Mouse (Mus musculus): ENCODE measurements around the gene Sept9. TPM values are rescaled to one million over a fixed set of nuclear protein-coding genes. Genes with fewer than 3 reads are reported as not detected.

Sept9 gene
- polyA plus RNA-seq, 2 experiments, result 14.9 to 25.5 TPM

DNA sequence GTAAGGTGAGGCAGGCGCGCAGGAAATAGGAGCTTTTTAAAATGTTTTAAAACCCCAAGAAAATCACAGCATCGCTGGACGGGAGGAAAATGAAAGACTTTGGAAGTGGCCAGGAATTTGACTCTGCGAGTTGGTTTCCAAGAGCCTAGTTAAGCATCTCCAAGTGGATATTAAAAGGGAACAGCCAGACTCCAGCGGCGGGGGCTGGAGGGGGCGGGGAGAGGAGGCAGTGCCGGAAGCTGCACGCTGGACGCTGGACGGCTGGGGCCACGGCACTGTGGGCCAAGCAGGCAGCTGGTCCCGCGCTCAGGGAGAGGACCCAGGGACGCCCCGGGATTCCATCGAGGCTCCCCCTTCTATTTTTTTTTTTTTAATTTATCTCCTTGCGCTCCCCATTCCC is 32.6 kb downstream of the Sept9 start:
- Histone ChIP-seq H3K9ac (replicated peaks) (no peak overlapping the region), H3K27me3 (ENCODE audit: control insufficient read depth, insufficient read depth, low read length) (no peaks in the 10 kb centered on the region), H3K4me1 (replicated peaks; ENCODE audit: control insufficient read depth in 2 of 2, insufficient read depth in 2 of 2, low read length in 1 of 2) (peaks cover 0 to 9% of the 10 kb centered on the region in 2 experiments; a peak in 2 of 4 replicates), H3K4me3 (ENCODE audit: insufficient read depth in 1 of 2, low read depth in 2 of 2, low read length in 2 of 2) (no peak overlapping the region), H3K27ac (no peak overlapping the region), H3K4me2 (ENCODE audit: low read depth) (peak overlapping the region; percentile 43), H3K36me3 (replicated peaks; ENCODE audit: control insufficient read depth, insufficient read depth, low read depth) (no peaks in the 10 kb centered on the region), H3K9me3 (ENCODE audit: control insufficient read depth, low read length) (no peaks in the 10 kb centered on the region)
- TF ChIP-seq CTCF (IDR thresholded peaks at IDR 0.05; ENCODE audit: low read depth) (no peak), EP300 (IDR thresholded peaks at IDR 0.05; ENCODE audit: low read depth) (no peak)
- 36% methylated on average over 19 of the region's 19 CpGs for WGBS (ENCODE audit: insufficient replicate concordance)
- no peak for DNase-seq (ENCODE audit: low read depth in 3 of 3, low spot score in 3 of 3)
- ATAC-seq (ENCODE audit: insufficient read depth), result no peak

DNA sequence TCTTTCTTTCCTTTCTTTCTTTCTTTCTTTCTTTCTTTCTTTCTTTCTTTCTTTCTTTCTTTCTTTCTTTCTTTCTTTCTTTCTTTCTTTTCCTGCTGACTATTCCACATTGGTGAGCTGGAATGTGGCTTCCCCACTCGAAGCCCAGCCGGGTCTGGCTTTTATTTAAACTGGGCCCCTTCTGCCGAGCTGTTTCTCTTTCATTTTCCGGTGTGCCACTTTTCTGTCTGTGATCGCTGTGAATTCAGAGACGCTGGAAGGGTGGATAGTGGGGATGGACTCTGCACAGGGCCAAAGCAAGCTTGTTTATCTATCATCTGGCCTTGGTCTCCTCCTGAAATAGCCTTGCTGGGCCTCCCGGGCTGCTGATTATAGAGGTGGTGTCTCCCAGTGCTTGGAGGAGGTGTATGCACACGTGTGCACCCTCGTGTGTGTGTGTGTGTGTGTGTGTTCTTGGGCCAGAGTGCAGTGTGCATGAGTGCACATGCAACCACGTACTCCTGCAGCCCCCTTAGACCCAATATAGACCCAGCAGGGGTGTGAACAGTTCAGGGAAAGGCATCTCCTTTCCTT is 33.5 kb downstream of the Sept9 start:
- Histone ChIP-seq H3K4me2 (ENCODE audit: low read depth) (peak overlapping the region; percentile 9), H3K27ac (no peak overlapping the region), H3K9me3 (ENCODE audit: control insufficient read depth, low read length) (no peaks in the 10 kb centered on the region), H3K27me3 (ENCODE audit: control insufficient read depth, insufficient read depth, low read length) (no peaks in the 10 kb centered on the region), H3K9ac (replicated peaks) (no peak overlapping the region), H3K4me3 (ENCODE audit: insufficient read depth in 1 of 2, low read depth in 2 of 2, low read length in 2 of 2) (no peak overlapping the region; a peak in 1 of 4 replicates), H3K36me3 (replicated peaks; ENCODE audit: control insufficient read depth, insufficient read depth, low read depth) (no peaks in the 10 kb centered on the region), H3K4me1 (replicated peaks; ENCODE audit: control insufficient read depth in 2 of 2, insufficient read depth in 2 of 2, low read length in 1 of 2) (peaks cover 0 to 9% of the 10 kb centered on the region in 2 experiments; a peak in 2 of 4 replicates)
- DNase-seq (ENCODE audit: low read depth in 3 of 3, low spot score in 3 of 3) (no peak), ATAC-seq (ENCODE audit: insufficient read depth) (peak; percentile 43)
- WGBS (ENCODE audit: insufficient replicate concordance), result 43% methylated on average over 10 of the region's 10 CpGs
- no peak for TF ChIP-seq CTCF (IDR thresholded peaks at IDR 0.05; ENCODE audit: low read depth)
- no peak for TF ChIP-seq EP300 (IDR thresholded peaks at IDR 0.05; ENCODE audit: low read depth)

DNA sequence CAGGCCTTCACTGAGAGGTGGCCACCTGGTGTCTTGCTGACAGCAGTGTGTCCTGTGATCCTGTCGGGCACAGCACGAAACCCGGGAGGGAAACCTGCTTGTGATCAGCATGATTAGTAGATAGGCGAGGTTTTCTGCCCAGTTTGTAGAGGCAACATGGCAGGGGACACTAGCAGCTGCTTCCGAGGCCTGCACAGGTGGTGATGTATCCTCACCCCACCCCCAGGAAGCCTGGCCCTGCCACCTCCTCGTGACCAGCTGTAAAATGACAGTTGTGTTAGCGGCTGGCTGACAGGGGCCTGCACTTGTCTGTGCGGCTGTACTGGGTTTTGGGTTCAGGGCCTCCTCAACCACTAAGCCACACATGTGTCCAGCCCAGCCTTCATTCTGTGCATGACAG is 34.4 kb downstream of the Sept9 start:
- TF ChIP-seq EP300 (IDR thresholded peaks at IDR 0.05; ENCODE audit: low read depth) (no peak), CTCF (IDR thresholded peaks at IDR 0.05; ENCODE audit: low read depth) (no peak)
- Histone ChIP-seq H3K4me3 (ENCODE audit: insufficient read depth in 1 of 2, low read depth in 2 of 2, low read length in 2 of 2) (no peak overlapping the region), H3K4me1 (replicated peaks; ENCODE audit: control insufficient read depth in 2 of 2, insufficient read depth in 2 of 2, low read length in 1 of 2) (peaks cover 0 to 9% of the 10 kb centered on the region in 2 experiments; a peak in 2 of 4 replicates), H3K9me3 (ENCODE audit: control insufficient read depth, low read length) (no peaks in the 10 kb centered on the region), H3K9ac (replicated peaks) (no peak overlapping the region), H3K27ac (no peak overlapping the region), H3K36me3 (replicated peaks; ENCODE audit: control insufficient read depth, insufficient read depth, low read depth) (no peaks in the 10 kb centered on the region), H3K4me2 (ENCODE audit: low read depth) (no peak overlapping the region), H3K27me3 (ENCODE audit: control insufficient read depth, insufficient read depth, low read length) (no peaks in the 10 kb centered on the region)
- no peak for ATAC-seq (ENCODE audit: insufficient read depth)
- WGBS (ENCODE audit: insufficient replicate concordance), result 42% methylated on average over 8 of the region's 8 CpGs
- no peak for DNase-seq (ENCODE audit: low read depth in 3 of 3, low spot score in 3 of 3)

DNA sequence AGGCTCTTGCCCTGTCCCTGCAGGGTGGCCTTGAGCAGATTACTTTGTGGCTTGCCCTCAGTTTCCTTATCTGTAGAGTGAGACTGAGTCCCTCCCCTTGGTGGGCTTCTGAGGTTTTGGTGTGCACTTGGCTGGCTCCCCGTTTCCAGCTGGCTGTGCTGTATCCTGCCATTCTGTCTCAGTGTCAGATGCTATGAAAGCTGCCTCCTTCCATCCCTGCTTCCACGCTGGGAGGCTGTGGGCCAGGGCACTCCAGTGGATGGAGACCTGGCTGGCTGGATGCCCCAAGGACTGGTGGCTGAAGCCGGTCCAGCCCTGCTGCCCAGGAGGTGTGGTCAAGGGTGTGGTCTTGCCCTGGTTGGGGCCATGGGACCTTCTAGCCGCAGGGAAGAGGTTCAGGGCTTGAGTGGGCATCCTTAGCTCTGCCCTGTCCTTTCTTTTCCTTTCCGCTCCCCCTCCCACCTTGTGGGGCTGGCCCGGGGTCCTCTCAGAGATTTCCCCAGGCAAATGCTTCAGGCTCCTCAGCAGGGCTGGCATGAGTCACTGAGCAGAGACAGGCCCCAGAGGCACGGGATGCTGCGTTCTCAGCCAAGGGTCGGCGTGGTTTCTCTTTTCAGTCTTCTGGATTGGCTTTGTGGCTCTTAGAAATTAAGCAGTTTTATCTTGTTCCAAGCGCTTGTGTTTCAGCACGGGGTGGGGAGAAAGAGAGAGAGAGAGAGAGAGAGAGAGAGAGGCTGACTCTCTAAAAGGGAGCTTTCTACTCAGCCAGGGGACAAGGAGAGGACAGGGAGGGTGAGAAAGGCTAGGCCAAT is 35.8 kb downstream of the Sept9 start:
- Histone ChIP-seq H3K4me3 (ENCODE audit: insufficient read depth in 1 of 2, low read depth in 2 of 2, low read length in 2 of 2) (no peak overlapping the region), H3K4me1 (replicated peaks; ENCODE audit: control insufficient read depth in 2 of 2, insufficient read depth in 2 of 2, low read length in 1 of 2) (peaks cover 0 to 9% of the 10 kb centered on the region in 2 experiments; a peak in 2 of 4 replicates), H3K9me3 (ENCODE audit: control insufficient read depth, low read length) (no peaks in the 10 kb centered on the region), H3K4me2 (ENCODE audit: low read depth) (no peak overlapping the region), H3K36me3 (replicated peaks; ENCODE audit: control insufficient read depth, insufficient read depth, low read depth) (no peaks in the 10 kb centered on the region), H3K9ac (replicated peaks) (no peak overlapping the region), H3K27me3 (ENCODE audit: control insufficient read depth, insufficient read depth, low read length) (no peaks in the 10 kb centered on the region), H3K27ac (no peak overlapping the region)
- 23% methylated on average over 12 of the region's 12 CpGs for WGBS (ENCODE audit: insufficient replicate concordance)
- ATAC-seq (ENCODE audit: insufficient read depth) (no peak), DNase-seq (ENCODE audit: low read depth in 3 of 3, low spot score in 3 of 3) (no peak)
- TF ChIP-seq CTCF (IDR thresholded peaks at IDR 0.05; ENCODE audit: low read depth) (no peak), EP300 (IDR thresholded peaks at IDR 0.05; ENCODE audit: low read depth) (no peak)

DNA sequence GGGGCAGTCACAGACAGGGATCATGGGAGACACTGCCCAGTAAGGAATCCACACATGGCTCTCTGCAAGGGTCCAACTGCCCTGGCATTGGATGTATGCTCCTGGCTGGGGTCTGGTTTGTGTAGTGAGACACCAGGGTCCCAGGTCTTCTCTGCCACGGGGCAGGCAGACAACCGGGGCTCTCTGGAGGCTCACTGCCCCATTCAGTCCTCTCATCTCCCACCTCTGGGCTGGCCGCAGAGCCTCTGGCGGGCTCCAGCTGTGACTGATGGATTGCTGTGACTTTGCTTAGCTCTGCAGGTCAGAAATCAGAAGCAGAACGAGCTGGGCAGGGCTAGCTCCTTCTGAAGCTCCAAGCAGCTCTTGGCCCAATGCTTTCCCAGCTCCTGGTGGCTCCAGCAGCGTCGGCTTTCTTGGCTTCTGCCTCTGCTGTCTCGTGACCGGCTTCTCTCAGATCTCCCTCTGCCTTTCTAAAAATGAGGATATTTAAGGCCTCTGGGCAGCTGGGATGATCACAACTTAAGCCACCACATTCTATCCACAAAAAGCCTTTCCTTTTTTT is 36.5 kb downstream of the Sept9 start:
- WGBS (ENCODE audit: insufficient replicate concordance), result 45% methylated on average over 9 of the region's 9 CpGs
- Histone ChIP-seq H3K9me3 (ENCODE audit: control insufficient read depth, low read length) (no peaks in the 10 kb centered on the region), H3K4me3 (ENCODE audit: insufficient read depth in 1 of 2, low read depth in 2 of 2, low read length in 2 of 2) (no peak overlapping the region), H3K4me2 (ENCODE audit: low read depth) (no peak overlapping the region), H3K4me1 (replicated peaks; ENCODE audit: control insufficient read depth in 2 of 2, insufficient read depth in 2 of 2, low read length in 1 of 2) (peaks cover 0 to 9% of the 10 kb centered on the region in 2 experiments; a peak in 2 of 4 replicates), H3K27ac (no peak overlapping the region), H3K9ac (replicated peaks) (no peak overlapping the region), H3K27me3 (ENCODE audit: control insufficient read depth, insufficient read depth, low read length) (no peaks in the 10 kb centered on the region), H3K36me3 (replicated peaks; ENCODE audit: control insufficient read depth, insufficient read depth, low read depth) (no peaks in the 10 kb centered on the region)
- DNase-seq (ENCODE audit: low read depth in 3 of 3, low spot score in 3 of 3), result no peak
- TF ChIP-seq CTCF (IDR thresholded peaks at IDR 0.05; ENCODE audit: low read depth), result no peak
- TF ChIP-seq EP300 (IDR thresholded peaks at IDR 0.05; ENCODE audit: low read depth), result no peak
- ATAC-seq (ENCODE audit: insufficient read depth), result no peak
